Comparison of ENCODE assay signal across 36 mouse cellular contexts in the genomic region with DNA sequence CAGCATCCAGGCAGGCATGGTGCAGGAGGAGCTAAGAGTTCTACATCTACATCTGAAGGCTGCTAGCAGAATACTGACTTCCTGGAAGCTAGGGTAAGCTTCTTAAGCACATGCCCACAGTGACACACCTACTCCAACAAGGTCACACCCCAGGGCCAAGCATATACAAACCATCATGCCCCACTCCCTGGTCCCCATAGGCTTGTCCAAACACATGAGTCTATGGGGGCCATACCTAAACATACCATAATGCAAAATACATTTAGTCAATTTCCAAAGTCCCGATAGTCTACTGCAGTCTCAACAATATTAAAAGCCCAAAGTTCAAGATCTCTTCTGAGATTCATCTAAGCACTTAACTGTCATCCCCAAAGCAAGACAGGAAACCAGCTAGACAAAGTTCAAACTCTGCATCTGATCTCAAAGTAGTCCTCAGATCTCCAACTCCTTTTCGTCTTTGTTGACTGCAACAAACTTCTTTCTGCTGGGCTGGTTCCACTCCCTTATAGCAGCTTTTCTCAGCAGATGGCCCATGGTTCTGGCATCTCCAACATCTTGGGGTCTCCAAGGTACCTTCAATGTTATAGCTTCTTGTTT. TPM values are rescaled to one million over a fixed set of nuclear protein-coding genes. Genes with fewer than 3 reads are reported as not detected.
A peak's percentile ranks its signal among the peaks of the same experiment; 100 is the strongest.
DNase-seq lines count a peak whose midpoint lies in the region; ATAC-seq and TF ChIP-seq lines count a peak whose summit lies in the region.
"Had no signal": no experiment of that assay in that cellular context is flagged by ENCODE, and none has a peak within 500 bp of the region (broad histone marks: within the 10 kb centered on the region; RNA-seq: fewer than 3 reads in every experiment).

No protein-coding gene starts in this region.

- no peak overlapping the region for H3K9ac ChIP-seq in heart, postnatal 0 days (replicated peaks; ENCODE audit: low read depth, low read length)
- H3K9ac ChIP-seq: embryonic facial prominence, embryonic 12.5 days; heart, embryonic 12.5 days; liver, embryonic 14.5 days; lung, embryonic 14.5 days; midbrain, embryonic 15.5 days; neural tube, embryonic 12.5 days had no signal

- no peak for TF ChIP-seq POLR2A in lung, adult 2 months (IDR thresholded peaks at IDR 0.05; ENCODE audit: borderline replicate concordance, extremely low read depth, low read depth, low read length)

- H3K36me3 ChIP-seq in heart, postnatal 0 days (replicated peaks; ENCODE audit: control insufficient read depth, insufficient read depth, low read length): no peaks in the 10 kb centered on the region
- H3K36me3 ChIP-seq: embryonic facial prominence, embryonic 12.5 days; heart, embryonic 12.5 days; hindbrain, embryonic 10.5 days; midbrain, embryonic 10.5 days; midbrain, embryonic 15.5 days; neural tube, embryonic 12.5 days had no signal

- intact Hi-C loops in heart, postnatal 14 days (cut with DNase I): no loop called here

- no peak for TF ChIP-seq EP300 in heart, postnatal 0 days (IDR thresholded peaks at IDR 0.05; ENCODE audit: low read depth)

- no peak for TF ChIP-seq CTCF in heart, postnatal 0 days (IDR thresholded peaks at IDR 0.05; ENCODE audit: low read depth)
- TF ChIP-seq CTCF in lung, adult 2 months (IDR thresholded peaks at IDR 0.05; ENCODE audit: insufficient read depth, low read length): no peak

- H3K27ac ChIP-seq in heart, postnatal 0 days (ENCODE audit: low read depth): peak overlapping the region; percentile 34; the same call in 1 of the 2 replicates
- H3K27ac ChIP-seq: embryonic facial prominence, embryonic 12.5 days; gastrocnemius, adult 2 months; heart, adult 2 months; hindbrain, embryonic 10.5 days; liver, embryonic 14.5 days; midbrain, embryonic 10.5 days; midbrain, embryonic 15.5 days; neural tube, embryonic 12.5 days had no signal

- no peaks in the 10 kb centered on the region for H3K27me3 ChIP-seq in heart, postnatal 0 days (ENCODE audit: control insufficient read depth, insufficient read depth, low read length)
- H3K27me3 ChIP-seq: CH12.LX; embryonic facial prominence, embryonic 12.5 days; heart, embryonic 12.5 days; midbrain, embryonic 15.5 days; neural tube, embryonic 12.5 days had no signal

- ATAC-seq in heart, postnatal 0 days (ENCODE audit: insufficient read depth, low read depth): no peak
- ATAC-seq: forebrain, embryonic 16.5 days; hindbrain, embryonic 16.5 days; intestine, embryonic 16.5 days; midbrain, embryonic 15.5 days had no signal

- H3K9me3 ChIP-seq in heart, postnatal 0 days (replicated peaks; ENCODE audit: control insufficient read depth, low read length): no peaks in the 10 kb centered on the region
- H3K9me3 ChIP-seq: embryonic facial prominence, embryonic 12.5 days; hindbrain, embryonic 10.5 days; midbrain, embryonic 10.5 days; midbrain, embryonic 15.5 days; neural tube, embryonic 12.5 days had no signal

- no peak overlapping the region for H3K4me2 ChIP-seq in heart, postnatal 0 days (ENCODE audit: low read depth, low read length)
- H3K4me2 ChIP-seq: embryonic facial prominence, embryonic 12.5 days; heart, embryonic 12.5 days; lung, embryonic 14.5 days; midbrain, embryonic 15.5 days; neural tube, embryonic 12.5 days had no signal

- 87% methylated on average over 2 of the region's 2 CpGs for WGBS in heart, postnatal 0 days
- 87% methylated on average over 2 of the region's 2 CpGs for WGBS in lung, adult 2 months

- DNase-seq in heart, postnatal 0 days (ENCODE audit: low spot score): no peak
- DNase-seq in heart, postnatal 14 days: no peak
- DNase-seq in induced T-regulatory cell, adult 2 months (ENCODE audit: low read depth): peak; percentile 34
- DNase-seq in thymus, postnatal 10 days (ENCODE audit: low spot score in 2 of 2): peak; percentile 22 to 37
- no peak for DNase-seq in retina, postnatal 1 day
- no peak for DNase-seq in embryo, embryonic 9.5 days (ENCODE audit: extremely low spot score)
- DNase-seq in heart, adult 11 months: no peak
- DNase-seq in lung, adult 2 months: no peak
- DNase-seq: adrenal gland, postnatal 10 days; cerebellum, adult 11 months; cerebellum, adult 9-10 months; cerebellum, postnatal 36 days; gastrocnemius, adult 2 months; gastrocnemius, postnatal 36 days; heart, adult 2 months; heart, postnatal 10 days; kidney, adult 8-10 months; kidney, postnatal 14 days; layer of hippocampus, adult 9-11 months; liver; lung, embryonic 14.5 days had no signal

- H3K4me3 ChIP-seq in heart, postnatal 0 days (ENCODE audit: low read depth, low read length): no peak overlapping the region
- no peak overlapping the region for H3K4me3 ChIP-seq in lung, adult 2 months (replicated peaks; ENCODE audit: extremely low read depth, low read depth, low read length)
- H3K4me3 ChIP-seq: embryonic facial prominence, embryonic 12.5 days; gastrocnemius, adult 2 months; heart, adult 2 months; heart, embryonic 12.5 days; hindbrain, embryonic 10.5 days; midbrain, embryonic 10.5 days; midbrain, embryonic 15.5 days; neural tube, embryonic 12.5 days had no signal

- no peaks in the 10 kb centered on the region for H3K4me1 ChIP-seq in heart, postnatal 0 days (ENCODE audit: control insufficient read depth, insufficient read depth)
- H3K4me1 ChIP-seq in lung, adult 2 months (ENCODE audit: control insufficient read depth, insufficient read depth, low read length): 0 out of 2 replicates have a peak, but pooled peaks cover 3% of the 10 kb centered on the region
- H3K4me1 ChIP-seq: embryonic facial prominence, embryonic 12.5 days; heart, embryonic 12.5 days; hindbrain, embryonic 10.5 days; midbrain, embryonic 10.5 days; midbrain, embryonic 15.5 days; neural tube, embryonic 12.5 days had no signal

RNA-seq across cellular contexts. Expression of a gene that starts 21.7 kb away (rescaled TPM):
- total RNA-seq in heart, postnatal 0 days (2014; rRNA removed; ENCODE audit: low replicate concordance): 19.2 and 35.3 TPM in 2 replicates
- polyA plus RNA-seq in heart, postnatal 0 days (2015; fragmentation: Nextera tagmentation; extraction: Ambion mirVana): 6.2 TPM in 2 replicates
- total RNA-seq in heart, postnatal 14 days (2021): 10 to 100 TPM; 18.3 to 18.6 TPM
- 28.7 and 42.2 TPM in 2 replicates for polyA plus RNA-seq in lung, adult 2 months (2012; rRNA removed)

RNA-seq across cellular contexts. Expression of a gene that starts 28.6 kb away (rescaled TPM):
- total RNA-seq in heart, postnatal 0 days (2014; rRNA removed; ENCODE audit: low replicate concordance): not detected in 2 replicates
- not detected in 2 replicates for polyA plus RNA-seq in heart, postnatal 0 days (2015; fragmentation: Nextera tagmentation; extraction: Ambion mirVana)
- total RNA-seq in heart, postnatal 14 days (2021): not detected
- 0.07 TPM in 1 of 2 replicates, not detected in the other for polyA plus RNA-seq in lung, adult 2 months (2012; rRNA removed)
- total RNA-seq: CH12.LX; gastrocnemius, adult 2 months; gastrocnemius, postnatal 36 days; heart, adult 2 months; heart, postnatal 10 days; left cerebral cortex, postnatal 10 days; megakaryocyte progenitor cell, adult 5-6 weeks had no signal
- polyA plus RNA-seq: embryonic facial prominence, embryonic 12.5 days; forebrain, embryonic 16.5 days; heart, adult 2 months; heart, embryonic 12.5 days; hindbrain, embryonic 10.5 days; intestine, embryonic 16.5 days; limb, embryonic 11.5 days; liver, embryonic 14.5 days; lung, embryonic 14.5 days; midbrain, embryonic 10.5 days; neural tube, embryonic 12.5 days; small intestine, adult 2 months had no signal

Comparison
In these comparisons a context has a peak if more than half of its experiments do, and no peak if none do; other contexts are left out.
1. DNase-seq: peak in induced T-regulatory cell, adult 2 months (single experiment) and thymus, postnatal 10 days (2 of 2); none in heart, postnatal 0 days (single experiment), heart, postnatal 14 days (0 of 2), retina, postnatal 1 day (single experiment), embryo, embryonic 9.5 days (single experiment), heart, adult 11 months (single experiment) and lung, adult 2 months (single experiment).